Mouse (Mus musculus): ENCODE data around the gene Ptpre.
"Not testable (repeated sequence)": the region's sequence is repeated elsewhere in the genome, so short reads cannot be mapped to it uniquely, and the experiment has no call there.

Ptpre gene

DNA sequence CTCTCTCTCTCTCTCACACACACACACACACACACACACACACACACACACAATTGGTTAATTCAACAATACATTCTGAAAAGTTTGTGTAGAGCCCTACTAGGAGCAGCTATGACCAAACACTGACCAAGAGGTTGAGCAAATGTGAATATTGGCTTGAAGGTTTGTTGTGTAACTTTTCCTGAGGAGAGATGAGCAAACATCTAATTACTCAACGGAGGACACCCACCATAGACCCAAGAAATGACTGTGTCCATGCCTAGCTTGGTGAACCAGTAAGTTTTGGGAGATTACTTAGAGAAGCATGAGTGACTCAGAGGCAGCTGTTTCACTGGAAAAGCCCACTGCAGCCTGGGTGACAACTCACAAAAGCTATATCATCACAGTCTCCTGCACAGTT is 107.2 kb downstream of the Ptpre start:
- DNase-seq (ENCODE audit: low spot score) = no peak

GRCm38 (mm10) chr7:135646976-135647375 is 109.7 kb downstream of the Ptpre start:
- DNase-seq (ENCODE audit: low spot score) = no peak

- no peak for DNase-seq (ENCODE audit: low spot score)
Observed at GRCm38 (mm10) chr7:135648821-135649220, 111.5 kb downstream of the Ptpre start.

GRCm38 (mm10) chr7:135649306-135649705 is 112.0 kb downstream of the Ptpre start:
- no peak for DNase-seq (ENCODE audit: low spot score)

DNA sequence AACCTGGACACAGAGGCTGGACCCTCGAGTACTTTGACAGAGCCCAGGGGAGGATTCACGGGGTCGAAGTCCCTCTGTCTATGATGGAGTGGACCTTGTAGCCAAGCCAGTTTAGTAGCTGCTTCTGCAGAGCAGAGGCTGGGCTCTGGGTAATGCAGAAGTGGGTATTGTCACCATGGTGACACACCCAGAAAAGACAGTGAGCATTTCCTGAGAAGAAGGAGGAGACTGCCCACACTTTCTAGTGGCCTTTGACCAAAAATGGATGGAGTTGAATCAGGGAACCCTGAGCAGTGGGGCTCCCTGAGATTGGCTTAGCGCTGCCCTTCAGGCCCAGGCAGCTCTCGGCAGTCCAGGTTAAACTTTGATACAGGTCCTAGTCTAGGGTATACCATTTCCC is 112.8 kb downstream of the Ptpre start:
- DNase-seq (ENCODE audit: low spot score) = no peak

DNA sequence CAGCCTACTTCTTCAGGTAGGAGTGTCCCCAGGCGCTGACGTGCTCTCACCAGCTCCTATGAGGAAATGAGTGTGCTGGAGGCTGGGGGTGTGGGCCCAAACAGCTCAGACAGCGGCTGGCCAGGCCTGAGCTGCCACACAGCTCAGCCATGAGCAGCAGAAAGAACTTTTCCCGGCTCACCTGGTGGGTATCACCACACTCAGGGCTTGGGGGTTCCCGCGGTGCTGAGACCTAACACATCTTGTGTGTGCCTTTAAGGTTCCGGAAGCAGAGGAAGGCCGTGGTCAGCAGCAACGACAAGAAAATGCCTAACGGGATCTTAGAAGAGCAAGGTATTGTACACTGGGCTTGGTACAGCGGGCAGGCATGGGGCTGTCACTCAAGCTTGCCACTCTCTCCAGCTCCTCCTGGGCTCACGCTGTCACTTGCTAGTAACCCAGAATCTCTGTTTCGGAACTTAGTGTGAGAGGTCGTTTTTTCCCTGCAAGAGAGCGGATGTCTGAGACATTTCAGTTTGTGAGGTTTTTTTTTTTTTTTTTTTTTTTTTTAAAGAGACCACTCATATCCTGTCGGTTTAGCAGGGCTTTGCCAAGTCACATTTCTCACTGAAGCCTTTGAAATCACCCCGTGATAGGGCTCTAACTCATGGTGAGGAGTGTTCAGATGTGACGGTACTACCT is 114.7 kb downstream of the Ptpre start:
- no peak for DNase-seq (ENCODE audit: low spot score)

DNA sequence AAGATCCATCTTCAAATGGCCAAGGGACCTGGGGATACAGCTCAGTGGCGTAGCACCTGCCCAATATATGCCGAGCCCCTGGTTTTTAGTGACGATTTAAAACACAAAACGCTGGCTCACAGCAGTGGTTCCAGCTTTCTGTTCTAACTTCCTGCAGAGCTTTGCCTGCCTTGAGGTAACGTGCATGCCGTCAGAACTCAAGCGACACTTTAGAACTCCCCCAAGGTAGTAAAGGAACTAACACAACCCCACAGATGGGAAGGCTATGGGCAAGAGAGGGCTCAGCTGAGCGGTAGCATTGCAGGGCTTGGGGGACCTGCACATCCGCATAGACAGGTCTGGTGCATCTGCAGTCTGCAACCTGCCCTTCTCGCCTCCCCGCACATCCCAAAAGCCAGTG is 115.5 kb downstream of the Ptpre start:
- DNase-seq (ENCODE audit: low spot score) = no peak

- DNase-seq (ENCODE audit: low spot score) = no peak
Observed at GRCm38 (mm10) chr7:135653601-135654000, 116.3 kb downstream of the Ptpre start.

DNA sequence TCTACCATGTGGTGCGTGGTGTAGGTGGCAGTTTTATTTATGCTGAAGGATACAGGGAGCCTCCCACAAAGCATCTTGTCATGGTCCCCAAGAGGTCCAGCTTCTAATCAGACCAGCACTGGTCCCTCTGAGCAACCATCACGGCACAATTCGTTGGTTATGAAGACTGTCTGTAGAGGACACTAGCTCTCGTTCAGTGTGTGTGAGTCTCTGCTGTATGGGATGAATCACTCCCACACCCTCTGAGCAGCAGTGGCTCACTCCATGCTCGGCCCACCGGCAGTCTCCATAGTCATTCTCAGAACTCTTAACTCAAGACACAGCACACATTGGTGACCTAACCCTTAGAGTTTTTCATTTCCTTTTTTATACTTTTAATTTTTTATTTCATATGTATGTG is 117.0 kb downstream of the Ptpre start:
- DNase-seq (ENCODE audit: low spot score) = no peak

GRCm38 (mm10) chr7:135655113-135655512 is 117.8 kb downstream of the Ptpre start:
- DNase-seq (ENCODE audit: low spot score) = no peak

- DNase-seq (ENCODE audit: low spot score) = no peak
Observed at GRCm38 (mm10) chr7:135658150-135658549, 120.9 kb downstream of the Ptpre start.

DNA sequence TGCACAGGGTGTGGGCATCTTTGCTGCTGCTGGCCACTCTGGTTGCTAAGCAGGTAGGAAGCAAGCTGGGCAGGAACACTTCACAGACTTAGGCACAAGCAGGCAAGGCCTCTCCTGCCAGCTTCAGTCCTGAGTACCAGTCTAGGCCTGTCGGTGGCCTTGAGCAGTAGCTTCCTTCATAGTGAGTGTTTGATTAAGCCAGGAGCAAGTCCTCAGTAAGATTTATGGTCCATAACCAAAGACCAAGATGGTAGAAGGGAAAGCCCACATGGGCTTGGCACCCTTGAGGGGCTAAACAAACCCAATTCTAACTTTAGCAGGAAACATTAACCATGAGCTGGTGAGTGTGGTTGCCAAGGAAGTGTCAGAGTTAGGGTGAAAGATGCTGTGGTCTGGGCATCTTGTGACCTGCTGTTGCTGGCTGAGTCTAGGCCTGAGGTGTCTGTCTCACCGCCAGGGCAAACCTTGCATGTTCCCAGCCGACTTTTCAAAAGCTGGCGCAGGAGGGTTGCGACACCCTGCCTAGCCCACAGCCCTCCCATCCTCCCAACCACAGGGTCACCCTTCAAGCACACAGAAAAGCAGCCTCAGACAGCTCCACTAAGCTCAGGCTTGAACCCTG is 122.1 kb downstream of the Ptpre start:
- DNase-seq (ENCODE audit: low spot score) = peak; percentile 29

DNA sequence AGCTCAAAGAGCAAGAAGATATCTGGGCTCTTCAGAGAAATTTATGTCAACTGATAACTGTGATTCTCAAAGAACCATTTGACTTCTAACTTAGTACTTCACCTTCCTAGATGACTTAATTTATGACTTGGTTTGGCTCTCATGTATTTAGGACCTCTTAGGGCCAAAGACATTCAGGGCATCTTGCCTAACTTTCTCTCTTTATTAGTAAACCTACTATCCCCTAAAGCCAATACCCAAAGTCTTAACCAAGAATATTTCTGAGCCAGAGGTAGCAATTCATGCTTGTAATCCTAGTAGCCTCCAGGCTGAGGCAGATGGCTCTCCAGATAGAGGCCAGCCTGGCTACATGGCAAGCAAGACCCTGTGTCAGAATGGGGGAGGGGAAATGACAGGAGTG is 123.0 kb downstream of the Ptpre start:
- no peak for DNase-seq (ENCODE audit: low spot score)

- peak; percentile 78 for DNase-seq (ENCODE audit: low spot score)
Observed at GRCm38 (mm10) chr7:135664211-135664610, 126.9 kb downstream of the Ptpre start.

GRCm38 (mm10) chr7:135666314-135666713 is 129.0 kb downstream of the Ptpre start:
- no peak for DNase-seq (ENCODE audit: low spot score)

- peak; percentile 69 for DNase-seq (ENCODE audit: low spot score)
Observed at GRCm38 (mm10) chr7:135668852-135669739, 131.8 kb downstream of the Ptpre start.

DNA sequence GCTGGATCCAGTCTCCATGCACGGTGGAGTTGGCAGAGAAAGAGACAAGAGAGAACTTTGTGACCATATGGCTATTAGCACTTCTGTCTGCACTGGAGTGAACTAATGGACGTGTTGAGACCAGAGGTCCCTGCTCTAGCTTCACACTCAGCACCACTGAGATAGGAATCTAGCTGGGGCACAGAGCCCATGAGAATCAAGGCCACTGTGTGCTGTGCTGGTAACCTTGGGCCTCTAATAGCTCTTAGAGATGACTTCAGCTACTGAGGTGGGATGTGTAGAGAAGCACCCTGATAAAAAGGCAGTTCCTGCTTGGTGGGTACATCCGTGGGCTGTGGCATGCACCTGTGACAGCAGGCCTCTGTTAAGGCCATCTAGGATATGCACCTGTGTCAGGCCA is 136.3 kb downstream of the Ptpre start:
- no peak for DNase-seq (ENCODE audit: low spot score)

GRCm38 (mm10) chr7:135676722-135677121 is 139.4 kb downstream of the Ptpre start:
- no peak for DNase-seq (ENCODE audit: low spot score)

- DNase-seq (ENCODE audit: low spot score) = no peak
Observed at GRCm38 (mm10) chr7:135680334-135680733, 143.1 kb downstream of the Ptpre start.

DNA sequence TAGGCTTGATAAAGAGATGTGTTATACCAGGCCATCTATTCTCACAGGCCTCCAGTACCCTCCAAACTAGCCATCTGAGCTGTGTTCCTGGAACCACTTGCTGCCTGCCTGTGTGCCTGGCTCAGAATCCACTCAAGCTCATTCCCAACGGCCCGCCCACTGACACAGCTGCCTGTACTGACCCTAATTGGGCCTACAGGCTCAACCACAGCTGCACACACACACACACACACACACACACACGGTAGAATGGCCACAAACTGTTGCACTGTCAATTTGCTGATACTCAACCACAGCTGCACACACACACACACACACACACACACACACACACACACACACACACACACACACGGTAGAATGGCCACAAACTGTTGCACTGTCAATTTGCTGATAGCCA is 146.8 kb downstream of the Ptpre start:
- not testable (repeated sequence) for DNase-seq (ENCODE audit: low spot score)

DNA sequence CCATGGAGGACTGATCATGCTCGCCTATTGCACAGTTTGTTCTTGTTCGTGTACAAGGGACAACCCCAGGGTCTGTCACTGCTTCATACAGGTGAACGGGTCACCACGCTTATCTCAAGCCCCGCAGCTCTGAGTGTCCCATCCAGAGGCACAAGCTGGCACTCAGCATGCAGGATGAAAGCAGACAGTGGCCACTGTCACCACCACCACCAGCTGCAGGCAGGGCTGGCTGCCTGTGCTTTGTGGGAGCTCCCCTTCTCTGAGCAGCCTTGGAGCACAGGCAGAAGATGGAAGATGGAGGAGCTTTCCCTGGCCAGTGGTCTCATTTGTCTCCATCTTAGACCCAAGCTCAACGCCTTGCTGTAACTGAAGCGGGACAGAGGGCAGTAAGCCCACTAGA is 147.7 kb downstream of the Ptpre start:
- DNase-seq (ENCODE audit: low spot score) = no peak

- no peak for DNase-seq (ENCODE audit: low spot score)
Observed at GRCm38 (mm10) chr7:135689396-135689795, 152.1 kb downstream of the Ptpre start.

GRCm38 (mm10) chr7:135691941-135692340 is 154.7 kb downstream of the Ptpre start:
- DNase-seq (ENCODE audit: low spot score) = no peak

Data from adipocyte (in vitro differentiated cells).